Mouse (Mus musculus) kidney, embryonic 16.5 days (tissue): ENCODE data around the gene Upk3b. TPM values are rescaled to one million over a fixed set of nuclear protein-coding genes. Genes with fewer than 3 reads are reported as not detected.
A peak's percentile ranks its signal among the peaks of the same experiment; 100 is the strongest.

ENCODE experiments used
- ATAC-seq: fragments of 200-750 bp; cut with Nextera tagmentation; 2 replicates; pipeline ENCODE4 v1.8.0; 2017; ENCODE audit warnings: moderate TSS enrichment; ENCODE audit not compliant: low FRiP score, low TSS enrichment
- H3K27ac ChIP-seq: fragments of 300-500 bp; sonication (generic); 2 replicates; pipeline ENCODE4 v1.5.1; 2014; ENCODE audit warnings: low read length
- H3K27me3 ChIP-seq: fragments of 300-500 bp; sonication (generic); 2 replicates; pipeline ENCODE4 v1.6.1; 2014; ENCODE audit warnings: low read length, control low read depth, mixed read lengths; ENCODE audit not compliant: insufficient read depth
- H3K36me3 ChIP-seq: fragments of 300-500 bp; sonication (generic); 2 replicates; pipeline ENCODE4 v1.6.1; 2014; ENCODE audit warnings: low read length, control low read depth, mixed read lengths; ENCODE audit not compliant: insufficient read depth
- H3K4me1 ChIP-seq: fragments of 300-500 bp; sonication (generic); 2 replicates; pipeline ENCODE4 v1.6.1; 2014; ENCODE audit warnings: low read length, control low read depth, mixed read lengths; ENCODE audit not compliant: insufficient read depth
- H3K4me2 ChIP-seq: fragments of 300-500 bp; sonication (generic); replicated peaks from 2 replicates; pipeline ENCODE4 v1.6.1; 2014; ENCODE audit warnings: low read depth, low read length
- H3K4me3 ChIP-seq: fragments of 300-500 bp; sonication (generic); 2 replicates; pipeline ENCODE4 v1.5.1; 2014; ENCODE audit warnings: mild to moderate bottlenecking, low read length
- H3K9ac ChIP-seq: fragments of 300-500 bp; sonication (generic); replicated peaks from 2 replicates; pipeline ENCODE4 v1.6.1; 2014; ENCODE audit warnings: low read length
- H3K9me3 ChIP-seq: fragments of 300-500 bp; sonication (generic); 2 replicates; pipeline ENCODE4 v1.6.1; 2016; ENCODE audit warnings: low read length, control low read depth
- WGBS: fragments of 180-500 bp; shearing (Covaris S2); extraction: QIAGEN DNeasy Blood & Tissue Kit; methylation state at CpG from one replicate; pipeline ENCODE4 v1.1.7; 2014; 5-methylcytosine and 5-hydroxymethylcytosine counted together
- polyA plus RNA-seq: library from polyadenylated mRNA; unstranded; fragments of >200 nt; fragmentation: Nextera tagmentation; extraction: Ambion mirVana; gene quantifications from 2 replicates; pipeline ENCODE4 v1.2.1, GENCODE M21; 2015

The Upk3b gene
- 3.6 and 6.1 TPM in 2 replicates for polyA plus RNA-seq

DNA sequence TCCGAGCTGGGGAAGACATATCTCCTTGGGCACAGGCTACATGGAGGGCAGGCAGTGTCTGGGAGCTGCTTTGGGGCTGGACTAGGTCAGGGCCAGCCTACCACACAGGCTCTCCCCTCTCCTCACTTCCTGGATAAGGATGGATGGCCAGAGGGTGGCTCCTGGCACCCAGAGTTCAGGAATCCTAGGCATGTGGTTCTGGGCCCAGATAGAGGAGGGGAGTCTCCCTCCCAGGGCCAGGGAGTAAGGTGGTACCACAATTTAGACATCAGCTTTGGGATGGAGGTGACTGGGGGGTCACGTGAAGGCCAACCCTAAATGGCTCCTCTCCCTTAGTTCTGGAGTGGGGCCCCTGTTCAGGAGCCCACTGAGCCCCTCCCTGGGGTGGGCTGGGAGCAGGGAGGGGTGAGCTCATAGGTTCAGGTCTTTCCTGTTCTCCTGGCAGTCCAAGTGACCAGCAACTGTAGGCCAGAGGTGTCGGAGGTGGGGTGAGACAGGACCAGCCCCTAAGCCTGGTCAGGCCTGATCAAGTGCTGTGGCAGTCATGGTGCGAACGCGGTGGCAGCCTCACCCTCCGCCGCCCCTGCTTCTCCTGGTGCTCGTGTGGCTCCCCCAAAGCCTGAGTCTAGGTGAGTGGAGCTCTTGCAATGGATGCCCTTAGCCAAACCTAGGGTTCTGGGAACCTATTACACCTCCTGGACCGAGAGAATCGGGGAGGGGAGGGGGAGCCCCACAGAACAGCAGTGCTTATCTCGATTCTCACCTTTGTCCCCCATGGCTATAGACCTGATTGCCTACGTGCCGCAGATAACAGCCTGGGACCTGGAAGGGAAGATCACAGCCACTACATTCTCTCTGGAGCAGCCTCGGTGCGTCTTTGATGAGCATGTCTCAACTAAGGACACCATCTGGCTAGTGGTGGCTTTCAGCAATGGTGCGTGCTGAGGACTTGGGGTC is at the start of gene Upk3b:
Gene Upk3b (plus strand): TSS at position 239 of the 957 bp plus-strand sequence.
- no peak within 1 kb of the TSS for H3K9ac ChIP-seq
- no peak within 1 kb of the TSS for H3K4me2 ChIP-seq
- peak; percentile 55; the same call in 1 of the 2 replicates for ATAC-seq
- no peaks in the 10 kb centered on the region for H3K9me3 ChIP-seq
- WGBS, result 75% methylated on average over 17 of the region's 17 CpGs
- no peak within 1 kb of the TSS for H3K27ac ChIP-seq
- no peaks in the 10 kb centered on the region for H3K36me3 ChIP-seq
- H3K4me3 ChIP-seq, result no peak within 1 kb of the TSS
- no peaks in the 10 kb centered on the region for H3K27me3 ChIP-seq
- peaks cover 3% of the 10 kb centered on the region; the same call in 1 of the 2 replicates for H3K4me1 ChIP-seq

GRCm38 (mm10) chr5:135990601-135991000 is 47.7 kb upstream of the Upk3b start:
- Histone ChIP-seq H3K36me3 (no peaks in the 10 kb centered on the region), H3K9me3 (no peaks in the 10 kb centered on the region), H3K27me3 (no peaks in the 10 kb centered on the region), H3K4me3 (no peak overlapping the region), H3K4me2 (no peak overlapping the region), H3K27ac (no peak overlapping the region), H3K4me1 (peaks cover 3% of the 10 kb centered on the region), H3K9ac (no peak overlapping the region)
- WGBS, result 74% methylated on average over 5 of the region's 5 CpGs
- no peak for ATAC-seq

DNA sequence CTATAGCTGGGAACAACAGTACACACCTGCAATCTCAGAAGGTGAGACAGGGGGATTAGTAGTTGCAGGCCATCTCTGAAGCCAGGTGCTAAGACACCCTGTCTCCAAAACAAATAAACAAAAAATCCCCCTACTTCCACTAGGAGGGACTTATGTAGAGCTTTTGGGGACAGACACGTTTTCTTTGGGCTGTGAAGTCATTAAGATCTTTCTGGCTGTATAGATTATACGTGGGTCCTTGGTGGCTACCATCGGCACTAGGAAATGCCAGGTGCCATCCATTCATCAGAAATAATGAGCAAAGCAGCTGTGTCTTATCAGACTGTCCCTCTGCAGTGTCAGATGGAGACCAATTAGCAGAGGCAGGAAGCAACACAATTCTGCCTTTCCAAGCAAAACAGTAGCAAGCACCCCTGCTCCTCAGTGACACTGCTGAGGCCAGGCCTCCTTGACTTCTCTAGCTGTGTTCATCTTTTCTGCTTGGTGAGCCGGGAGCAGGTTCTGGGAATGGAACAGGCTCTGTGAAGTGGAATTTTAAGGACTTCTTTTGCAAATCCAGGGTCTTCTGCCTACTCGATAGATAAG is 44.8 kb upstream of the Upk3b start:
- no peak overlapping the region for H3K27ac ChIP-seq
- H3K36me3 ChIP-seq, result peaks cover 12% of the 10 kb centered on the region
- ATAC-seq, result no peak
- H3K4me3 ChIP-seq, result no peak overlapping the region
- no peaks in the 10 kb centered on the region for H3K27me3 ChIP-seq
- H3K9ac ChIP-seq, result no peak overlapping the region
- H3K4me2 ChIP-seq, result no peak overlapping the region
- no peaks in the 10 kb centered on the region for H3K9me3 ChIP-seq
- 21% methylated on average over 5 of the region's 5 CpGs for WGBS
- peaks cover 7% of the 10 kb centered on the region for H3K4me1 ChIP-seq

DNA sequence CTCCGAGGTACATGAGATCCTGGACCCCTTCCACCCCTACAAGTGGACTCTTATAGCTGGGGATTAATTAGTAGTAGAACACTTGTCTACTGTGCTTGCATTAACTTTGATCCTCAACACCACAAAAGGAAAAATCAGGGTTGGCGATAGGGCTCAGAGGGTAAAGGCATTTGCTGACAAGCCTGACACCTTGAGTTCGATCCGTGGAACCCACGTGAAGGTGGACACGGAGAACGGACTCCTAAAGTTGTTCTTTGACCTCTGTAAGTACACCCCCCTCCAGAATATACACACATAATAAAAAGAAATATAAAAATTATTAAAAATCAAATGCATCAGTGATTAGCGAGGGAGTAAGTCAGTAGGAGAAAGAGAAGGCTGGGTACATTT is 44.0 kb upstream of the Upk3b start:
- no peaks in the 10 kb centered on the region for H3K27me3 ChIP-seq
- H3K27ac ChIP-seq, result no peak overlapping the region
- no peak overlapping the region for H3K9ac ChIP-seq
- H3K9me3 ChIP-seq, result no peaks in the 10 kb centered on the region
- peaks cover 20% of the 10 kb centered on the region for H3K36me3 ChIP-seq
- 62% methylated on average over 8 of the region's 8 CpGs for WGBS
- H3K4me1 ChIP-seq, result peaks cover 7% of the 10 kb centered on the region
- H3K4me2 ChIP-seq, result no peak overlapping the region
- ATAC-seq, result peak; percentile 20; the same call in 1 of the 2 replicates
- no peak overlapping the region for H3K4me3 ChIP-seq

DNA sequence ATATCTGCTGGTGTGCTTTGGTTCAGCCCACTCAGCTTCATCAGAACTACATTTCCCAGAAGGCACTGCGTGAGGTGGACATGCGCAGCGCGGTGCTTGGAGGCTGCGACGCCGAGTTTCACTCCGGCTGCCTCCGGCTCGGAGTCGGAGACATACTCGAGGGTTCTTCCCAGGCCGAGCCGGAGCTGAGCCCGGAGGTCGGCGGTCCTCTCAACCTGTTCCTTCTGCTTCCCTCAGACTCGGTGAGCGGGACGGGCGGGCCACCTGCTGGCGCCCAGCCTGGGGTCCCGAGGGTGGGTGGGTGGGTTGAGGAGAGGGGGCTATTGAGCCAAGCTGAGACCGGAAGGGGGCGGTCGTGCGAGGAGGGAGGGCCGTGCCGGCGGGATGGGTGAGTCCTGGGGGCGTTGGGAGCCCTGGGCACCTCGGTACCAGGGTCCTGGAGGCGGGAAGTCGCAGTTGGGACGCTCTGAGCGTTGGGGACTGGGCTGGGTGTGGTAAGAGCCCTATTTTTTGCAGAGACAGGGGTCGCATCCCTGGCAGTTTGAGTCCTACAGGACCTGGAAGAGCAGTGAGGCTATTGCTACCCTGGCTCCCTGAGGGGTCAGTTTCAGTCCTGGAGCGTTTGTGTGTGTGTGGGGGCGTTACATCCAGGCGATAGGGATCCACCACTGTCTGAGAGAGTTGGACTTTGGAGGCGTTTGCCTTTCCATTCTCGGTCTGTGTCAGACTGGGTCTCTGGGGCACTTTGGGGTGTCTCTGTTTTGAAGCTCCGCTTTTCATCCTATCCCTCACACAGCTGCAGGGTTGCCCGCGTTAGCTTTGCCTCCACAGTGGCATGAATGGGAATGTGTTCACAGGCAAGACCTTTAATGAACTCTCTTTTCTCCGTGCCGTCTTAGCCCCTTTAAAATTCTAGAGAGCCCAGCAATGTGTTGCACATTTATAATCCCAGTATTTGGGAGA is 43.3 kb upstream of the Upk3b start, which contains the start of gene Dtx2:
Gene Dtx2 (plus strand): TSS at position 76 of the 963 bp plus-strand sequence.
- under 1% methylated on average over 43 of the region's 47 CpGs for WGBS
- Histone ChIP-seq H3K27me3 (no peaks in the 10 kb centered on the region), H3K9ac (peak within 1 kb of the TSS; percentile 89), H3K4me3 (peak within 1 kb of the TSS; percentile 82), H3K27ac (peak within 1 kb of the TSS; percentile 91), H3K4me1 (peaks cover 7% of the 10 kb centered on the region), H3K36me3 (peaks cover 20% of the 10 kb centered on the region), H3K4me2 (peak within 1 kb of the TSS; percentile 61), H3K9me3 (no peaks in the 10 kb centered on the region)
- ATAC-seq, result peak; percentile 95

DNA sequence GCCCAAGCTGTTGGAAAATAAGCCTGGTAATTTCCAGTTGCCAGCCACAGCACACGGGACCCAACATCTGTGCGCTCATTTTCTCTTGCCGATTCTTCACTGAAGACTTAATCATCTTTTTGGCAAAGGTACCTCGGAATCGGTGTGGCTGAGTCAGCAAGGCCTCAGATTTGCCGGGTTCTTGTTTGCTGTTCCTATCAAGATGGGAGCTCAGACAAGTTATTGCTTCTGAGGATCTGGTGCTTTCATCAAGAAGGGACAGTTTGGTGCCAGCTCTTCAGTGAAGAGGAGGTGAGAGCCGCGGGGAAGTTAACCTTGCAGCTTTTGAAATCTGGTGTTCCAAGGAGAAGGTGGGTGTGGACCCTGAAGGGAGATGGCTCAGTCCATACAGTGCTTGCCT is 42.1 kb upstream of the Upk3b start:
- Histone ChIP-seq H3K4me1 (peaks cover 7% of the 10 kb centered on the region), H3K4me3 (no peak overlapping the region), H3K9ac (no peak overlapping the region), H3K27ac (no peak overlapping the region), H3K4me2 (peak overlapping the region; percentile 61; the same call in 1 of the 2 replicates), H3K27me3 (no peaks in the 10 kb centered on the region), H3K9me3 (no peaks in the 10 kb centered on the region), H3K36me3 (peaks cover 20% of the 10 kb centered on the region)
- ATAC-seq, result no peak
- 90% methylated on average over 8 of the region's 8 CpGs for WGBS

- H3K9me3 ChIP-seq, result no peaks in the 10 kb centered on the region
- H3K9ac ChIP-seq, result no peak overlapping the region
- H3K27ac ChIP-seq, result no peak overlapping the region
- no peak overlapping the region for H3K4me2 ChIP-seq
- WGBS, result 93% methylated on average over 6 of the region's 6 CpGs
- peaks cover 31% of the 10 kb centered on the region for H3K36me3 ChIP-seq
- no peak overlapping the region for H3K4me3 ChIP-seq
- ATAC-seq, result no peak
- no peaks in the 10 kb centered on the region for H3K27me3 ChIP-seq
- 0 out of 2 replicates have a peak, but pooled peaks cover 9% of the 10 kb centered on the region for H3K4me1 ChIP-seq
Observed at GRCm38 (mm10) chr5:136001222-136001621, 37.1 kb upstream of the Upk3b start.

DNA sequence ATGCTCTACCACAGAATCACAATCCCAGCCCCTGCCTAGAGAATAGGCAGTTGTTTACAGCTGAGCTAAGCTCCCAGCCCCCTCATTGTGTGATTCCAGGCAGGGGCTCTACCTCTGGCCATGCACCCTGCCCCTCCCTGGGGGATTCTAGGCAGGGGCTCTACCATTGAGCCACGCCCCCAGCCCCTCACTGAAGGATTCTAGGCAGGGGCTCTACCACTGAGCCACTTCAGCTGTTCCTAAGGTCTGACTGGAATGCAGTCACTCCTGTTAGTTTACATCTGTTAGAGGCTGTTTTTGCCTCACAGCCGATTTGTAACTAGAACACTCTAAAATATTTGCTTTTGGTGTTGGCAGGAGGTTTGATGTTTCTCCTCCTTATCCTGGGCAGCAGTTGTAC is 36.0 kb upstream of the Upk3b start:
- Histone ChIP-seq H3K27me3 (no peaks in the 10 kb centered on the region), H3K4me2 (no peak overlapping the region), H3K4me3 (no peak overlapping the region), H3K9ac (no peak overlapping the region), H3K9me3 (no peaks in the 10 kb centered on the region), H3K27ac (0 out of 2 replicates have a peak overlapping the region, but pooled peaks have one; percentile 4), H3K36me3 (peaks cover 30% of the 10 kb centered on the region), H3K4me1 (0 out of 2 replicates have a peak, but pooled peaks cover 9% of the 10 kb centered on the region)
- ATAC-seq, result no peak
- 57% methylated on average over 2 of the region's 2 CpGs for WGBS

GRCm38 (mm10) chr5:136002751-136003151 is 35.5 kb upstream of the Upk3b start:
- Histone ChIP-seq H3K4me3 (no peak overlapping the region), H3K27ac (0 out of 2 replicates have a peak overlapping the region, but pooled peaks have one; percentile 4), H3K9me3 (no peaks in the 10 kb centered on the region), H3K4me1 (0 out of 2 replicates have a peak, but pooled peaks cover 11% of the 10 kb centered on the region), H3K27me3 (no peaks in the 10 kb centered on the region), H3K9ac (no peak overlapping the region), H3K36me3 (peaks cover 26% of the 10 kb centered on the region), H3K4me2 (no peak overlapping the region)
- no peak for ATAC-seq
- WGBS, result 22% methylated on average over 3 of the region's 3 CpGs
